Comparison of ENCODE assay signal across 10 mouse cellular contexts in genomic region chr1:91013803-91014202, GRCm38 (mm10). TPM values are rescaled to one million over a fixed set of nuclear protein-coding genes. Genes with fewer than 3 reads are reported as not detected.
DNase-seq lines count a peak whose midpoint lies in the region; ATAC-seq and TF ChIP-seq lines count a peak whose summit lies in the region.
"Had no signal": no experiment of that assay in that cellular context is flagged by ENCODE, and none has a peak within 500 bp of the region (broad histone marks: within the 10 kb centered on the region; RNA-seq: fewer than 3 reads in every experiment).

No protein-coding gene starts in this region.

- no peak overlapping the region for H3K4me2 ChIP-seq in lung, embryonic 15.5 days
- H3K4me2 ChIP-seq in kidney, embryonic 15.5 days, result no peak overlapping the region
- H3K4me2 ChIP-seq in stomach, postnatal 0 days (replicated peaks; ENCODE audit: low read depth), result no peak overlapping the region
- no peak overlapping the region for H3K4me2 ChIP-seq in neural tube, embryonic 15.5 days

- no peaks in the 10 kb centered on the region for H3K9me3 ChIP-seq in lung, embryonic 15.5 days
- no peaks in the 10 kb centered on the region for H3K9me3 ChIP-seq in heart, embryonic 10.5 days
- H3K9me3 ChIP-seq in kidney, embryonic 15.5 days (replicated peaks), result no peaks in the 10 kb centered on the region
- no peaks in the 10 kb centered on the region for H3K9me3 ChIP-seq in stomach, postnatal 0 days (ENCODE audit: control insufficient read depth, low read length)
- no peaks in the 10 kb centered on the region for H3K9me3 ChIP-seq in neural tube, embryonic 15.5 days (replicated peaks)

- TF ChIP-seq CTCF in stomach, postnatal 0 days (IDR thresholded peaks at IDR 0.05; ENCODE audit: low read depth), result no peak
- TF ChIP-seq CTCF in layer of hippocampus, adult 2 months (conservative IDR thresholded peaks at IDR 0.05), result no peak

- H3K4me3 ChIP-seq in lung, embryonic 15.5 days, result no peak overlapping the region
- no peak overlapping the region for H3K4me3 ChIP-seq in heart, embryonic 10.5 days
- no peak overlapping the region for H3K4me3 ChIP-seq in kidney, embryonic 15.5 days (replicated peaks)
- no peak overlapping the region for H3K4me3 ChIP-seq in stomach, postnatal 0 days (ENCODE audit: low read depth, low read length)
- no peak overlapping the region for H3K4me3 ChIP-seq in layer of hippocampus, adult 2 months
- no peak overlapping the region for H3K4me3 ChIP-seq in neural tube, embryonic 15.5 days (replicated peaks)

- TF ChIP-seq EP300 in stomach, postnatal 0 days (optimal IDR thresholded peaks at IDR 0.05), result no peak

- H3K36me3 ChIP-seq in lung, embryonic 15.5 days, result no peaks in the 10 kb centered on the region
- H3K36me3 ChIP-seq in heart, embryonic 10.5 days, result peaks cover 2% of the 10 kb centered on the region; the same call in 1 of the 2 replicates
- no peaks in the 10 kb centered on the region for H3K36me3 ChIP-seq in kidney, embryonic 15.5 days
- H3K36me3 ChIP-seq in stomach, postnatal 0 days (ENCODE audit: control insufficient read depth, insufficient read depth, low read length), result no peaks in the 10 kb centered on the region
- H3K36me3 ChIP-seq in neural tube, embryonic 15.5 days, result no peaks in the 10 kb centered on the region

- 66% methylated on average over 3 of the region's 3 CpGs for WGBS in lung, embryonic 15.5 days
- 58% methylated on average over 3 of the region's 3 CpGs for WGBS in heart, embryonic 10.5 days
- WGBS in kidney, embryonic 15.5 days, result 63% methylated on average over 3 of the region's 3 CpGs
- WGBS in stomach, postnatal 0 days, result 66% methylated on average over 3 of the region's 3 CpGs
- WGBS in neural tube, embryonic 15.5 days, result 85% methylated on average over 3 of the region's 3 CpGs

- H3K4me1 ChIP-seq in lung, embryonic 15.5 days, result peaks cover 39% of the 10 kb centered on the region
- H3K4me1 ChIP-seq in heart, embryonic 10.5 days, result peaks cover 90% of the 10 kb centered on the region
- H3K4me1 ChIP-seq in kidney, embryonic 15.5 days, result peaks cover 51% of the 10 kb centered on the region
- 0 out of 2 replicates have a peak, but pooled peaks cover 2% of the 10 kb centered on the region for H3K4me1 ChIP-seq in stomach, postnatal 0 days (replicated peaks; ENCODE audit: control insufficient read depth, insufficient read depth)
- H3K4me1 ChIP-seq in neural tube, embryonic 15.5 days, result peaks cover 26% of the 10 kb centered on the region

- H3K27me3 ChIP-seq in lung, embryonic 15.5 days, result no peaks in the 10 kb centered on the region
- no peaks in the 10 kb centered on the region for H3K27me3 ChIP-seq in heart, embryonic 10.5 days (ENCODE audit: insufficient read depth, poor library complexity, severe bottlenecking)
- H3K27me3 ChIP-seq in kidney, embryonic 15.5 days, result no peaks in the 10 kb centered on the region
- H3K27me3 ChIP-seq in stomach, postnatal 0 days (ENCODE audit: control insufficient read depth, insufficient read depth, low read length), result no peaks in the 10 kb centered on the region
- H3K27me3 ChIP-seq in neural tube, embryonic 15.5 days (replicated peaks), result no peaks in the 10 kb centered on the region

- ATAC-seq in lung, embryonic 15.5 days (ENCODE audit: borderline replicate concordance, extremely low read depth, low FRiP score, low TSS enrichment), result no peak
- ATAC-seq in kidney, embryonic 15.5 days (replicated peaks; ENCODE audit: low FRiP score), result no peak; the same call in 1 of the 2 replicates
- ATAC-seq in stomach, postnatal 0 days (ENCODE audit: low FRiP score, low TSS enrichment), result peak; percentile 24; the same call in 1 of the 2 replicates
- no peak for ATAC-seq in neural tube, embryonic 15.5 days (ENCODE audit: low FRiP score)
- ATAC-seq: forebrain, embryonic 16.5 days had no signal

- H3K27ac ChIP-seq in lung, embryonic 15.5 days, result peak overlapping the region; percentile 51
- peak overlapping the region; percentile 84 for H3K27ac ChIP-seq in heart, embryonic 10.5 days
- 0 out of 2 replicates have a peak overlapping the region, but pooled peaks have one; percentile 9 for H3K27ac ChIP-seq in kidney, embryonic 15.5 days
- H3K27ac ChIP-seq in stomach, postnatal 0 days (replicated peaks), result peak overlapping the region; percentile 58
- H3K27ac ChIP-seq in layer of hippocampus, adult 2 months, result no peak overlapping the region
- H3K27ac ChIP-seq in neural tube, embryonic 15.5 days (replicated peaks), result no peak overlapping the region
- H3K27ac ChIP-seq: kidney, postnatal 0 days; macrophage had no signal

- DNase-seq in lung, postnatal 14 days, result no peak
- no peak for DNase-seq in heart, embryonic 10.5 days (ENCODE audit: low spot score)
- DNase-seq in stomach, postnatal 0 days (ENCODE audit: low spot score), result no peak
- no peak for DNase-seq in layer of hippocampus, adult 2 months (ENCODE audit: low spot score in 2 of 2)

- H3K9ac ChIP-seq in lung, embryonic 15.5 days, result no peak overlapping the region
- no peak overlapping the region for H3K9ac ChIP-seq in kidney, embryonic 15.5 days
- H3K9ac ChIP-seq in stomach, postnatal 0 days (ENCODE audit: low read length), result no peak overlapping the region
- H3K9ac ChIP-seq in neural tube, embryonic 15.5 days (replicated peaks), result no peak overlapping the region

RNA-seq across cellular contexts. Expression of gene Lrrfip1, which starts 15.3 kb away (rescaled TPM):
- polyA plus RNA-seq in lung, embryonic 15.5 days (2015; fragmentation: Nextera tagmentation; extraction: Ambion mirVana), result 54.8 and 60.6 TPM in 2 replicates
- 91.6 and 129 TPM in 2 replicates for polyA plus RNA-seq in heart, embryonic 10.5 days (2016; fragmentation: Nextera tagmentation; extraction: Ambion mirVana)
- 42.6 and 43.9 TPM in 2 replicates for polyA plus RNA-seq in kidney, embryonic 15.5 days (2015; fragmentation: Nextera tagmentation; extraction: Ambion mirVana)
- 69.4 and 79.0 TPM in 2 replicates for polyA plus RNA-seq in stomach, postnatal 0 days (2015; fragmentation: Nextera tagmentation; extraction: Ambion mirVana)
- 10 to 100 TPM; 77.6 to 82.3 TPM for total RNA-seq in layer of hippocampus, adult 2 months (2021)
- 45.3 and 51.5 TPM in 2 replicates for polyA plus RNA-seq in neural tube, embryonic 15.5 days (2015; fragmentation: Nextera tagmentation; extraction: Ambion mirVana)

RNA-seq across cellular contexts. Expression of gene Rab17, which starts 44.3 kb away (rescaled TPM):
- polyA plus RNA-seq in lung, embryonic 15.5 days (2015; fragmentation: Nextera tagmentation; extraction: Ambion mirVana), result 3.1 and 3.8 TPM in 2 replicates
- 0.71 and 0.94 TPM in 2 replicates for polyA plus RNA-seq in heart, embryonic 10.5 days (2016; fragmentation: Nextera tagmentation; extraction: Ambion mirVana)
- polyA plus RNA-seq in kidney, embryonic 15.5 days (2015; fragmentation: Nextera tagmentation; extraction: Ambion mirVana), result 8.3 and 9.6 TPM in 2 replicates
- polyA plus RNA-seq in stomach, postnatal 0 days (2015; fragmentation: Nextera tagmentation; extraction: Ambion mirVana), result 4.6 and 5.7 TPM in 2 replicates
- not detected for total RNA-seq in layer of hippocampus, adult 2 months (2021)
- 1.9 TPM in 1 of 2 replicates, not detected in the other for polyA plus RNA-seq in neural tube, embryonic 15.5 days (2015; fragmentation: Nextera tagmentation; extraction: Ambion mirVana)
- polyA plus RNA-seq: macrophage had no signal

Comparison
In these comparisons a context has a peak if more than half of its experiments do, and no peak if none do; other contexts are left out.
1. H3K27ac ChIP-seq: peak in lung, embryonic 15.5 days (single experiment), heart, embryonic 10.5 days (single experiment), kidney, embryonic 15.5 days (single experiment) and stomach, postnatal 0 days (single experiment); none in layer of hippocampus, adult 2 months (single experiment) and neural tube, embryonic 15.5 days (single experiment).